Mouse (Mus musculus) hindbrain, embryonic 11.5 days (tissue): Measurements from ENCODE around the gene Tmem9. TPM values are rescaled to one million over a fixed set of nuclear protein-coding genes. Genes with fewer than 3 reads are reported as not detected.

Experiments used
- ATAC-seq: fragments of 200-750 bp; cut with Nextera tagmentation; 2 replicates; pipeline ENCODE4 v1.8.0; 2017; ENCODE audit warnings: mild to moderate bottlenecking, moderate TSS enrichment, moderate library complexity; ENCODE audit not compliant: low FRiP score
- DNase-seq: peaks from one replicate; pipeline ENCODE4 v3.0.0-alpha.2; 2015; ENCODE audit warnings: low spot score
- H3K27ac ChIP-seq: fragments of 300-500 bp; sonication (generic); 2 replicates; pipeline ENCODE4 v1.5.1; 2014; ENCODE audit warnings: mild to moderate bottlenecking, low read depth, low read length
- H3K27me3 ChIP-seq: fragments of 300-500 bp; sonication (generic); 2 replicates; pipeline ENCODE4 v1.6.1; 2014; ENCODE audit warnings: mild to moderate bottlenecking, low read length, moderate library complexity, mixed read lengths; ENCODE audit not compliant: control insufficient read depth, insufficient read depth
- H3K36me3 ChIP-seq: fragments of 300-500 bp; sonication (generic); 2 replicates; pipeline ENCODE4 v1.6.1; 2014; ENCODE audit warnings: mild to moderate bottlenecking, low read length, moderate library complexity, mixed read lengths; ENCODE audit not compliant: control insufficient read depth, insufficient read depth
- H3K4me1 ChIP-seq: fragments of 300-500 bp; sonication (generic); replicated peaks from 2 replicates; pipeline ENCODE4 v1.6.1; 2014; ENCODE audit warnings: low read length, mixed read lengths; ENCODE audit not compliant: control insufficient read depth, insufficient read depth
- H3K4me2 ChIP-seq: fragments of 300-500 bp; sonication (generic); replicated peaks from 2 replicates; pipeline ENCODE4 v1.6.1; 2014; ENCODE audit warnings: mild to moderate bottlenecking, low read depth, low read length
- H3K4me3 ChIP-seq: fragments of 300-500 bp; sonication (generic); 2 replicates; pipeline ENCODE4 v1.5.1; 2014; ENCODE audit warnings: low read depth, low read length
- H3K9ac ChIP-seq: fragments of 300-500 bp; sonication (generic); 2 replicates; pipeline ENCODE4 v1.6.1; 2014; ENCODE audit warnings: low read depth, low read length
- H3K9me3 ChIP-seq: fragments of 300-500 bp; sonication (generic); 2 replicates; pipeline ENCODE4 v1.6.1; 2016; ENCODE audit warnings: low read length; ENCODE audit not compliant: control insufficient read depth
- WGBS: fragments of 180-500 bp; shearing (Covaris S2); extraction: QIAGEN DNeasy Blood & Tissue Kit; methylation state at CpG from one replicate; pipeline ENCODE4 v1.1.7; 2014; 5-methylcytosine and 5-hydroxymethylcytosine counted together
- polyA plus RNA-seq: library from polyadenylated mRNA; unstranded; fragments of >200 nt; fragmentation: Nextera tagmentation; extraction: Ambion mirVana; gene quantifications from 2 replicates; pipeline ENCODE4 v1.2.1, GENCODE M21; 2014

The Tmem9 gene
- 60.8 and 84.0 TPM in 2 replicates for polyA plus RNA-seq

DNA sequence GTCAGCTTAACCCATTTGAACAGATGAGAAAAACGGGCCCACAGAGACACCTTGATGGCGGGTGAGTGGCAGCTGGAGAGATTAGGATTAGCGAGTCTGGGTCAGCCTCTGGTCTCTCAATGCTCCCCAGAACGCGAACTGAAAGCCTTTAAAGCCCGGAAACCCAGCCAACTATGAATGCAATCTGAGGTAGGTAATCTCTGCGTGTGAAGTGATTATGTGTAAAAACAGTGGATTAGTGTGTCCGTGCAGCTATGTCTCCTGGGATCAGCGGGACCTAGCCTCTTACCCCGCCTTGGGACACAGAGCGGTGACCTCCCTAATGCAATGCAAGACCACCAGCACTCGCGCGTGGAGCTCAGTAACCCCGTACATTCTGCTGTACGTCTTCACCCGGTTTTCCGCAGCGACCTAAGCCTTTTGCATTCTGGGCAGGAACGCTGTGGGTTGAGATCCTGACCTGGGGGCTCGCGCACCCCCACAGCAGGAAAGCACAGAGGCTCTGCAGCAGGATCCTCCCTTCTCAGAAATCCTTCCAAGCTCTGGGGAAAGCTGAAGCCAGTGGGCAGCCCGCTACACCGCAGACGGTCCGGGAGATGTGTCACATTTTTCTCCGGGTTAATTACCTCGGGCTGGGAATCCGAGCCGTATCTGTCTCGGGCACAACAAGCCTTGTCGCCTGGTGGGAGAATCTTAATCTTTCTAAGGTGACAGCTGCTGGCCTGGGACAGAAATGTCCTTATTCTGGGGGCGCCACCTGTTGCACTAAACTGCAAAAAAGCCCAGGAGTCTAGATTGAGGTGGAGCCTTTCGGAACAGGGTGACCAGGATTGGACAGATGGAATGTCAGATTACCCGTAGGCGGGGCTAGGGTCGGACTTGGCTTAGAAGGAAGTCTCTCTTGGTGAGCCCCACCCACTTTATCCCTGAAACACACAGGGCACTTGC lies at the start of gene Tmem9:
Gene Tmem9 (plus strand): TSS at position 940 of the 948 bp plus-strand sequence.
- peak within 1 kb of the TSS; percentile 29 for H3K4me3 ChIP-seq
- H3K4me2 ChIP-seq = peak within 1 kb of the TSS; percentile 82
- DNase-seq (peak; percentile 75), ATAC-seq (peak; percentile 91)
- H3K27me3 ChIP-seq = no peaks in the 10 kb centered on the region; the same call in 1 of the 2 replicates
- H3K36me3 ChIP-seq = no peaks in the 10 kb centered on the region
- H3K9me3 ChIP-seq = no peaks in the 10 kb centered on the region
- 4% methylated on average over 37 of the region's 37 CpGs for WGBS
- H3K4me1 ChIP-seq = no peaks in the 10 kb centered on the region; the same call in 1 of the 2 replicates
- H3K9ac ChIP-seq = no peak within 1 kb of the TSS
- H3K27ac ChIP-seq = no peak within 1 kb of the TSS

DNA sequence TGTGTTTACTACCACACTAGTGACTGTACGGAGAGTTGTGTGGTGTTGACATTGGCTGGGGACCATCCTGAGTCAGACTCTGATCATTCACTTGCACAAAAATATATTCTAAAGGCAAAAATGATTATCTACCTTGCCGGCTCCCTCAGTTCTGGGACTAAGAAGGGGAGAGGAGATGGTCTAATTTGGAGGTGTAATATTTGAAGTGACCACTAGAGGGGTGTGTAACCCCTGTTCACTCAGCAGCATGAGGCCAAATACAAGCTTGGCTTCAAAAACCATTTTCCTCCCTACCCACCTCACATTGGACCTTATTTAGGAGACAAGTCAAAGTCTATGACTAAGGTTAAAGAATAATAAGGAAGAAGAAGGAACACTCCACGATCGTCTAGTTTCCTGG lies 49.5 kb upstream of the Tmem9 start:
- ATAC-seq = no peak
- no peak overlapping the region for H3K27ac ChIP-seq
- no peaks in the 10 kb centered on the region for H3K36me3 ChIP-seq
- WGBS = 55% methylated on average over 4 of the region's 4 CpGs
- H3K4me2 ChIP-seq = no peak overlapping the region
- H3K27me3 ChIP-seq = no peaks in the 10 kb centered on the region
- no peak overlapping the region for H3K4me3 ChIP-seq
- peak; percentile 68 for DNase-seq
- H3K9ac ChIP-seq = no peak overlapping the region
- H3K9me3 ChIP-seq = no peaks in the 10 kb centered on the region
- no peaks in the 10 kb centered on the region for H3K4me1 ChIP-seq

DNA sequence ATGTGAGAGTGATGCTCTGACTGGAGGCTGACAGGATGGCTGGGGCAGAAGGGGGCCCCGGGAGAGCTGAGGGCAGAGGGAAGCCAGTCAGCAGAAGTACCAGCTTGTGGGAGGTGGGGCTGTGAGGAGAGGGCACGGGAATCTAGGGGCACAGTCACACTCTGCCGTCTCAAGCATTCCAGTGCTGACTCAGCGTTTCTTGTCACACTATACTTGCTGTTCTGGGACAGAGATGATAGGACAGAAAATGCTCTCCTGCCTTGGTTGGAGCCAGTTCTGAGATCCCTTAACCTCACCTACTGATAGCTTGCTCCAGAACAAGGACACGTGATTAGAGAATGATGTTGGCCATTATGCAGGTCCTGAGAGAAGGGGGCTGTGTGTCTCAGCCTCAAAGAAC lies 44.8 kb upstream of the Tmem9 start:
- no peak for DNase-seq
- no peak for ATAC-seq
- Histone ChIP-seq H3K4me3 (no peak overlapping the region), H3K9ac (no peak overlapping the region), H3K4me2 (no peak overlapping the region), H3K36me3 (no peaks in the 10 kb centered on the region), H3K27me3 (no peaks in the 10 kb centered on the region), H3K9me3 (no peaks in the 10 kb centered on the region), H3K4me1 (no peaks in the 10 kb centered on the region), H3K27ac (no peak overlapping the region)
- WGBS = 80% methylated on average over 5 of the region's 5 CpGs

DNA sequence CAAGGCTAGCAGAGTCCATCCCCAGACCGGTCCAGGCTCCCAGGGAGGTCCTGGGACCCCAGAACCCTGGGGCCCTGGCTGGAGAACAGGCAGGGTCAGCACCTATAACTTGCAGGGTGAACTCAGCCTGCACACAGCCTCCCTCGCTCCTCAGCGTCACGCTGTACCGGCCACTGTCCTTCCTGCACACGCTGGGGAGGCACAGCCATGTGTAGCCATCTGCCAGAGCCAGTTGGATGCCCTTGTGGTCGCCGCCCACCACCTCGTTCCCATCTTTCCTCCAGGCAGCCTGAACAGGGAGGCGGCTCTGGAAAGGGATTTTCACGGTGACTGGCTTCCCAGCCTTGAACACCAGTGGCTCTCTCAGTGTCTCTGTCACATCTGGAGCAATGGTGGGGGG lies 43.4 kb upstream of the Tmem9 start:
- Histone ChIP-seq H3K27me3 (no peaks in the 10 kb centered on the region), H3K4me2 (no peak overlapping the region), H3K36me3 (no peaks in the 10 kb centered on the region), H3K4me3 (no peak overlapping the region), H3K9me3 (no peaks in the 10 kb centered on the region), H3K27ac (no peak overlapping the region), H3K9ac (no peak overlapping the region), H3K4me1 (no peaks in the 10 kb centered on the region)
- no peak for DNase-seq
- WGBS = 76% methylated on average over 11 of the region's 11 CpGs
- ATAC-seq = no peak

DNA sequence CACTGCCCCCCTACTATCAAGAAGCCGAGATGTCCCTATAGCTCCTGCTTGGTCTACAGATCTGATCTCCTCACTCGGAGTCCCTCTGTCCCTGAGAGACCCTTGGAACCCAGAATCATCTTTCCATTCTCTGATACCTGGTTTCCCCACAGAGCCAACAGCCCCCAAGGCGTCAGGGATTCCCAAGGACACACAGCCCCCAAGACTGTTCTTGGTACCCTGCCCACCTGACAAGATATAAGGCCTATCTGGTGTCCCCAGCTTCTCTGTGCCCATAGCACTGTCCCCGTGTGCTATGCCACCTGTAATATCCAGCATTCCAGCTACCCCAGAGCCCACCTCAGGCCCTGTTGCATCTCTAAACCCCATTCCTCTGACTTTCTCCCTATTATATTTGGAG lies 40.2 kb upstream of the Tmem9 start:
- DNase-seq = no peak

DNA sequence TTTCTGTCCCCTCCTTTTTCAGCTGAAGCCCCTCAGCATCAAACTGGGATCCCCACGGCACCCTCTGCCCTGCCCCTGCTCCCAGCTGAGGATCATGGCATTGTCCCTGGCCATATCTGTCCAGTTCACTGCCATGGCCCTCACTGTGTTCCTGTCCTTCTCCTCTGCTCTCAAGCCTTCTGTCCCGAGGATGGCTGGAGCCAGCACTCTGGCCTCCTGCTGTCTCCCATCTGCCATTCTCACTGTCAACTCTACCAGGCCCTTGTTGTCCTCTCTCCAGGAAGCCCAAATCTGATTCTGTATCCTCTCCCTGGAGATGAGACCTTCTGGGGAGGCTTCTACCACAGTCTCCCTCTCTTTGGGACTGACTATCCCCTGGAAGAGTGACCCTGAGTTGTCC lies 37.5 kb upstream of the Tmem9 start:
- no peaks in the 10 kb centered on the region for H3K27me3 ChIP-seq

More for the DNA sequence above, 40.2 kb upstream of the Tmem9 start:
- no peaks in the 10 kb centered on the region for H3K27me3 ChIP-seq
- H3K36me3 ChIP-seq = no peaks in the 10 kb centered on the region
- no peak overlapping the region for H3K4me2 ChIP-seq
- H3K9me3 ChIP-seq = no peaks in the 10 kb centered on the region
- H3K9ac ChIP-seq = no peak overlapping the region
- H3K4me3 ChIP-seq = no peak overlapping the region
- no peaks in the 10 kb centered on the region for H3K4me1 ChIP-seq
- H3K27ac ChIP-seq = no peak overlapping the region
- no peak for ATAC-seq
- WGBS = 81% methylated on average over 4 of the region's 4 CpGs

DNA sequence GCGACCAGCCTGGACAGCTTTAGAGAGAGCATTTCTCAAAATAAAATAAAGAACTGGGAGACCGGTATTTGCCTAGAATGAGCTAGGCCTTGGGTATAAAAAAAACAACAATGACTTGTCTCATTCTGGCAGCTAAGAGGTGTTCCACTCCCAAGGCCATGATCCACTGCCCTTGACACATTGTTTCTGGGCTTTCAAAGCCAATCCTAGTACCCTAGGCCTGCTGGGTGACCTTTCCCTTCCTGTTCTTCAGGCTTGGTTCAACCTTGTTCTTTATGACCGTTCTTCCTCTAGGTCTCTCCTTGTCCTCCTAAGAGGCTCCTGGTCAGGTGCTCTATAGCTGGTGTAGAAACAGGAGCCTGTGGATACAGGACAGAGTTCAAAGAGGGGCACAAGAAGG lies 35.4 kb upstream of the Tmem9 start:
- H3K36me3 ChIP-seq = no peaks in the 10 kb centered on the region
- no peaks in the 10 kb centered on the region for H3K27me3 ChIP-seq
- H3K4me2 ChIP-seq = no peak overlapping the region
- DNase-seq (no peak), ATAC-seq (no peak)
- WGBS = 93% methylated on average over 3 of the region's 3 CpGs
- no peaks in the 10 kb centered on the region for H3K9me3 ChIP-seq
- H3K4me3 ChIP-seq = no peak overlapping the region
- H3K4me1 ChIP-seq = no peaks in the 10 kb centered on the region
- H3K27ac ChIP-seq = no peak overlapping the region
- H3K9ac ChIP-seq = no peak overlapping the region

More for the DNA sequence above, 37.5 kb upstream of the Tmem9 start:
- Histone ChIP-seq H3K27ac (no peak overlapping the region), H3K4me3 (no peak overlapping the region), H3K4me2 (no peak overlapping the region), H3K9ac (no peak overlapping the region), H3K36me3 (no peaks in the 10 kb centered on the region), H3K9me3 (no peaks in the 10 kb centered on the region), H3K4me1 (no peaks in the 10 kb centered on the region)
- 55% methylated on average over 2 of the region's 2 CpGs for WGBS
- no peak for DNase-seq
- ATAC-seq = no peak

DNA sequence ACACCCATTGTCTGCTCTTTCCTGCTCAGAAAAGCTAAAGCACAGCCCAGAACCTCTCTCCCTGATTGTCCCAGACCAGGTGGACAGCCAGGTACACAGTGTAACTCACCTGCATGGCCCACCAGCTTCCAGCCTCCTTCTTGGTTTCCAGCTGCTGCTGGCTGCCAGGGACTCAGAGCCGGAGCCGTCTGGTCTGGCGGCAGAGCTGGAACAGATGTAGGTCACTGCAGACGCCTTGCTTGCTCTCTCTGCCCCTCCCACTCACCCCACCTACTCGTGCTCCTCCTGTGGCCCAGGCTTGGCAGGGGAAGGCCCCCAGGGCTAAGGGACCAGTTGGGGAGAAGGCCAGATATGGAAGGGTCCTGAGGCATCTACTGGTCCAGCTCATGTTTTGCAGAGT lies 23.8 kb upstream of the Tmem9 start:
- DNase-seq (no peak), ATAC-seq (no peak)
- Histone ChIP-seq H3K9ac (no peak overlapping the region), H3K4me3 (no peak overlapping the region), H3K36me3 (no peaks in the 10 kb centered on the region), H3K27ac (no peak overlapping the region), H3K27me3 (no peaks in the 10 kb centered on the region), H3K4me2 (no peak overlapping the region), H3K9me3 (no peaks in the 10 kb centered on the region), H3K4me1 (no peaks in the 10 kb centered on the region)
- WGBS = 60% methylated on average over 5 of the region's 5 CpGs

DNA sequence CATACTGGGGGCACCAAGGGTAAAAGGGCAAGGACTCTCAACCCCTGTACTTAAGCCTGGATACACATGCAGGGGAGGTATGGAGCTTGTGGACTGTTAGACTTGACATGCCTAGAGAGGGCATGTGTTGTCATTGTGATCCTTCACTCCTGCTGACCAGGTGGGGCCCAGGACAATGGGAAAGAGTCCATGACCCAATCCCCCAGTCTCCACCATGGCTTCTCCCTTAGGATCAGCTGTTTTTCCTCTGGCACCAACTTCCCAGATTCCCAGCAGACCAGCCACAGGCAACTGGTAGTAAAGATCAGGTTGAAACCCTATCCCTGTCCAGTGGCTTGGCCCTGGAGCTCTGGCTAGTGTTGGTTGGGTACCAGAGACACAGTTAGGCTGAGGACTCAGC lies 18.1 kb upstream of the Tmem9 start:
- no peak for ATAC-seq
- H3K4me2 ChIP-seq = no peak overlapping the region
- no peaks in the 10 kb centered on the region for H3K9me3 ChIP-seq
- no peaks in the 10 kb centered on the region for H3K4me1 ChIP-seq
- no peaks in the 10 kb centered on the region for H3K27me3 ChIP-seq
- no peak overlapping the region for H3K4me3 ChIP-seq
- no peak overlapping the region for H3K9ac ChIP-seq
- no peak for DNase-seq
- H3K36me3 ChIP-seq = no peaks in the 10 kb centered on the region
- H3K27ac ChIP-seq = no peak overlapping the region
